Mouse (Mus musculus) hindbrain, postnatal 0 days (tissue): Measurements from ENCODE around the gene Olfr435. TPM values are rescaled to one million over a fixed set of nuclear protein-coding genes. Genes with fewer than 3 reads are reported as not detected.

Experiments used
- ATAC-seq: fragments of 200-750 bp; cut with Nextera tagmentation; 2 replicates; pipeline ENCODE4 v1.8.0; 2017; ENCODE audit warnings: mild to moderate bottlenecking, moderate TSS enrichment, moderate library complexity
- DNase-seq: peaks from one replicate; pipeline ENCODE4 v3.0.0-alpha.2; 2015; ENCODE audit warnings: low spot score
- H3K27ac ChIP-seq: fragments of 300-500 bp; sonication (generic); 2 replicates; pipeline ENCODE4 v1.5.1; 2014; ENCODE audit warnings: mild to moderate bottlenecking
- H3K27me3 ChIP-seq: fragments of 300-500 bp; sonication (generic); 2 replicates; pipeline ENCODE4 v1.6.1; 2014; ENCODE audit warnings: low read length, mixed read lengths; ENCODE audit not compliant: insufficient read depth
- H3K36me3 ChIP-seq: fragments of 300-500 bp; sonication (generic); 2 replicates; pipeline ENCODE4 v1.6.1; 2014; ENCODE audit warnings: low read length, mixed read lengths; ENCODE audit not compliant: insufficient read depth
- H3K4me1 ChIP-seq: fragments of 300-500 bp; sonication (generic); 2 replicates; pipeline ENCODE4 v1.6.1; 2014; ENCODE audit warnings: antibody characterized with exemption, low read length, mixed read lengths; ENCODE audit not compliant: insufficient read depth
- H3K4me2 ChIP-seq: fragments of 300-500 bp; sonication (generic); 2 replicates; pipeline ENCODE4 v1.6.1; 2014; ENCODE audit warnings: low read depth, mild to moderate bottlenecking, low read length, moderate library complexity, mixed read lengths
- H3K4me3 ChIP-seq: fragments of 300-500 bp; sonication (generic); 2 replicates; pipeline ENCODE4 v1.5.1; 2014; ENCODE audit warnings: low read length
- H3K9ac ChIP-seq: fragments of 300-500 bp; sonication (generic); replicated peaks from 2 replicates; pipeline ENCODE4 v1.6.1; 2014; ENCODE audit warnings: mild to moderate bottlenecking, low read length, moderate library complexity, mixed read lengths
- H3K9me3 ChIP-seq: fragments of 300-500 bp; sonication (generic); 2 replicates; pipeline ENCODE4 v1.6.1; 2016; ENCODE audit warnings: low read length, mixed read lengths
- CTCF ChIP-seq: IDR thresholded peaks from 2 replicates; pipeline ENCODE4 v1.5.1; 2016; ENCODE audit warnings: antibody characterized with exemption, control low read depth, low read depth
- WGBS: fragments of 180-500 bp; shearing (Covaris S2); extraction: QIAGEN DNeasy Blood & Tissue Kit; methylation state at CpG from one replicate; pipeline ENCODE4 v1.1.7; 2014; 5-methylcytosine and 5-hydroxymethylcytosine counted together
- polyA plus RNA-seq: library from polyadenylated mRNA; unstranded; fragments of >200 nt; fragmentation: Nextera tagmentation; extraction: Ambion mirVana; gene quantifications from 2 replicates; pipeline ENCODE4 v1.2.1, GENCODE M21; 2015
- total RNA-seq: library from RNA; depleted of rRNA; stranded (reverse); fragments of >200 nt; gene quantifications from 2 replicates; pipeline ENCODE4 v1.2.3, GENCODE M21; 2014; rRNA removed

The Olfr435 gene
- not detected in 2 replicates for total RNA-seq
- polyA plus RNA-seq, result not detected in 2 replicates

GRCm38 (mm10) chr6:43196781-43197180 lies at the start of gene Olfr435:
Gene Olfr435 (plus strand): TSS chr6:43197146.
- Histone ChIP-seq H3K4me3 (no peak within 1 kb of the TSS), H3K27me3 (no peaks in the 10 kb centered on the region), H3K4me1 (no peaks in the 10 kb centered on the region), H3K4me2 (no peak within 1 kb of the TSS), H3K9me3 (no peaks in the 10 kb centered on the region), H3K36me3 (no peaks in the 10 kb centered on the region), H3K27ac (no peak within 1 kb of the TSS), H3K9ac (no peak within 1 kb of the TSS)
- DNase-seq (peak; percentile 12), ATAC-seq (no peak)
- TF ChIP-seq CTCF, result no peak

DNA sequence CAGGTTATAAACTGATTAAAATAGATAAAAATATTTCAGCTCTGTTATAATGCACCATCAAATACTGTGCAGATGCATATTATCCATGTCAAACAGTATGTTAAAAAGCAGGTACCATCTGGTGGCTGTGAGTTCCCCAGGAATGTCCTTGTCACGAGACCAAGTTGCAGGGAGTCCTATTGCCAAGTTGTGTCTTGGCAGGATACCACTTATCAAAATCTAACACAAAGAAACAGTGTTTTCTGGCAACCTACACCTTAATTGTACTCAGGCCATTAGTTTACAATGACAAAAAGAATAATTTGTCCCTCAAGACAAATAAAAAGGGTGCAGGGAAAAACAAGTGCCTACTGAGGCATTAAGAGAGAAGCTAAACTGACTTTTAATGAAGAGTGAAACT lies 37.4 kb upstream of the Olfr435 start:
- ATAC-seq (no peak), DNase-seq (peak; percentile 23)
- Histone ChIP-seq H3K4me3 (no peak overlapping the region), H3K27me3 (no peaks in the 10 kb centered on the region), H3K9me3 (no peaks in the 10 kb centered on the region), H3K36me3 (no peaks in the 10 kb centered on the region), H3K4me1 (no peaks in the 10 kb centered on the region), H3K9ac (no peak overlapping the region), H3K27ac (no peak overlapping the region), H3K4me2 (no peak overlapping the region)
- TF ChIP-seq CTCF, result no peak
- WGBS, result 38% methylated on average over 1 of the region's 1 CpGs

- Histone ChIP-seq H3K4me1 (no peaks in the 10 kb centered on the region), H3K36me3 (no peaks in the 10 kb centered on the region), H3K9me3 (no peaks in the 10 kb centered on the region), H3K27ac (no peak within 1 kb of the TSS), H3K4me3 (no peak within 1 kb of the TSS), H3K27me3 (no peaks in the 10 kb centered on the region), H3K4me2 (no peak within 1 kb of the TSS), H3K9ac (no peak within 1 kb of the TSS)
- ATAC-seq (no peak), DNase-seq (no peak)
- 59% methylated on average over 3 of the region's 3 CpGs for WGBS
- TF ChIP-seq CTCF, result no peak
These were observed 34.0 kb upstream of the Olfr435 start, which contains the start of gene Olfr437 for GRCm38 (mm10) chr6:43162982-43163381. Gene Olfr437 (plus strand): TSS chr6:43163282.

- no peak overlapping the region for H3K4me3 ChIP-seq
- no peaks in the 10 kb centered on the region for H3K9me3 ChIP-seq
- no peaks in the 10 kb centered on the region for H3K36me3 ChIP-seq
- ATAC-seq, result 0 out of 2 replicates have a peak, but pooled peaks have one; percentile 29
- no peak overlapping the region for H3K9ac ChIP-seq
- WGBS, result 90% methylated on average over 4 of the region's 4 CpGs
- H3K4me2 ChIP-seq, result no peak overlapping the region
- H3K4me1 ChIP-seq, result no peaks in the 10 kb centered on the region
- TF ChIP-seq CTCF, result no peak
- no peaks in the 10 kb centered on the region for H3K27me3 ChIP-seq
- DNase-seq, result no peak
- H3K27ac ChIP-seq, result no peak overlapping the region
These were observed 29.7 kb upstream of the Olfr435 start for GRCm38 (mm10) chr6:43167246-43167645.

DNA sequence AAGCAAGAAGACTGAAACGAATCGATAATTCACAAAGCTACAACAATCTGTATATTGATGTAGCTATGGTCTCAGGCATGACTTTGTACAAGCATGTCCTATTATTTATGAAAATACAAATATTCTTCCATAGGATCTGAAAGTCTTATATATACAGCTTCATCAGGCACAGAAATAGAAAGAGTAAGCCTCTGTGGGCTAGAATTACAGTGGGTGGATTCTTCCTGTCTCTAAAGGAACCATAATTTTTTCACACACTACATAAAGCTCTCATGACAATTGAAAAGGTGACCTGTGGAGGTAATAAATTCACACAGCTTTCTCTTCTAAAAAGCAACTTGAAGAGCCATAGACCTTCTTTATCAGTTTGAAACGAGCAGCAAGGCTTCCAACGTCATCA lies 25.1 kb upstream of the Olfr435 start, which contains the start of gene Olfr13:
TSS of gene Olfr13 (plus strand) at position 301 of the 400 bp plus-strand sequence.
- Histone ChIP-seq H3K4me3 (no peak within 1 kb of the TSS), H3K27me3 (no peaks in the 10 kb centered on the region), H3K9me3 (no peaks in the 10 kb centered on the region), H3K36me3 (no peaks in the 10 kb centered on the region), H3K27ac (no peak within 1 kb of the TSS), H3K4me2 (no peak within 1 kb of the TSS), H3K4me1 (no peaks in the 10 kb centered on the region), H3K9ac (no peak within 1 kb of the TSS)
- 76% methylated on average over 4 of the region's 4 CpGs for WGBS
- ATAC-seq (no peak), DNase-seq (no peak)
- no peak for TF ChIP-seq CTCF

DNA sequence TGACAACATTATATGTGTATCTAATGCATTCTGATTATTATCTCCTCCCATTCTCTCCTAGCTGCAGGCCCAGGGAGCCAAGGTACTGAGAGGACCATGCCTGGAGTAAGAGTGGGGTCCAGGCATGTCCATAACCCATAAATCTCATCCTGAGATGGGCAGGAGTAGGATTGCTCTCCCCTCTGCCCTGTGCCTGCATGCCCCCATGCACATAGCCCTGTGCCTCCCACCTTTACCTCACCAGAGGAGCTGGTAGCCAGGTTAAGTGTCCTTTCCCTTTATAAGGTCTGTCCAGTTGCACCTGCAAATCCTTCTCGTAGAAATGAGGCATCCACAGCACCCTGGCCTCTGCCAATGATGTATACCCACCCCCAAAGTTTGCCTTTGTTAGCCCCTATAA lies 18.8 kb upstream of the Olfr435 start:
- WGBS, result 71% methylated on average over 1 of the region's 1 CpGs
- H3K36me3 ChIP-seq, result no peaks in the 10 kb centered on the region
- DNase-seq (no peak), ATAC-seq (no peak)
- no peak overlapping the region for H3K4me3 ChIP-seq
- H3K9ac ChIP-seq, result no peak overlapping the region
- H3K27ac ChIP-seq, result no peak overlapping the region
- no peak for TF ChIP-seq CTCF
- H3K4me2 ChIP-seq, result no peak overlapping the region
- no peaks in the 10 kb centered on the region for H3K9me3 ChIP-seq
- no peaks in the 10 kb centered on the region for H3K27me3 ChIP-seq
- 0 out of 2 replicates have a peak, but pooled peaks cover 7% of the 10 kb centered on the region for H3K4me1 ChIP-seq

- ATAC-seq (peak; percentile 74), DNase-seq (peak; percentile 31)
- Histone ChIP-seq H3K4me2 (no peak overlapping the region), H3K9me3 (no peaks in the 10 kb centered on the region), H3K4me1 (0 out of 2 replicates have a peak, but pooled peaks cover 7% of the 10 kb centered on the region), H3K4me3 (no peak overlapping the region), H3K27ac (no peak overlapping the region), H3K9ac (no peak overlapping the region), H3K27me3 (no peaks in the 10 kb centered on the region), H3K36me3 (no peaks in the 10 kb centered on the region)
- WGBS, result 44% methylated on average over 6 of the region's 6 CpGs
- no peak for TF ChIP-seq CTCF
These were observed 18.1 kb upstream of the Olfr435 start for GRCm38 (mm10) chr6:43178584-43179501.
